In the genomic region with DNA sequence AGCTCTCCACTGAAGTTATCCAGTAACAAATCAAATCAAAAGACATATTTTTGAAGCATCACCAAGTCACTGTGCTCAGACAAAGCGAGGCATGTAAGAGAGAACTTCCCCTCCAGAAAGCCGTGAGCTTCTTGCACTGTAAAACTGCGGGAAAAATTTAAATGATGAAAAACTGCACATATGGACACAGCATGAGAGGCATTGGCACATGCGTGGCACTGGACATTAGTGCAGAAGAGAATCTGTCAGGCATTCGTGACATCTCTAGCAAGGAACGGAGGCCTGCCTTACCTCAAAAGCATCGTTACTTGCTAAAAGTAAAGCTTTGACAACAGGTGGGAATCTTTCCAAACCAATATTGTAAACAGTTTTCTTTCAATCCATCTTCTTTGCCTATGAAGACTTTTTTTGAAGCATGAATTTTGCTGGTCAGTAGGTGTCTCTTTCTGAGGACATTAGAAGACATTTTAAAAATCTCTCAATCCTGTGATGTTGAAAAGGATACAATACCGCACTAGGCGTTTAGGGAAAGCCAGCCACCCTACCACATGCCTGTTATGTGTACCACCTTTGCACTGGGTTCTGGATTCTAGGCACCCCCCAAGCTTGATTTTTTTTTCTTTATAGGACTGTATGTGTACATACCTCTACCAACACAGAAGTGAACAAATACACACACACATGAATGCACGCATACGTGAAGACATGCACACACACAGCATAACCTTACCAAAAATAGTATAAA, we compare ENCODE assay signal across 23 mouse cellular contexts.
DNase-seq lines count a peak whose midpoint lies in the region; ATAC-seq and TF ChIP-seq lines count a peak whose summit lies in the region.
"Had no signal": no experiment of that assay in that cellular context is flagged by ENCODE, and none has a peak within 500 bp of the region (broad histone marks: within the 10 kb centered on the region; RNA-seq: fewer than 3 reads in every experiment).

No protein-coding gene starts in this region.

- TF ChIP-seq CTCF in gastrocnemius, adult 2 months (IDR thresholded peaks at IDR 0.05): no peak

- DNase-seq in cerebellum, postnatal 25 days: peak; percentile 9 to 33
- DNase-seq in cerebellum, adult 18-20 months: no peak
- peak; percentile 80 for DNase-seq in midbrain, embryonic 11.5 days (ENCODE audit: low spot score, missing footprints)
- DNase-seq in midbrain, embryonic 10.5 days (ENCODE audit: low spot score): no peak
- DNase-seq in frontal cortex, postnatal 10 days (ENCODE audit: low spot score in 2 of 2): no peak
- no peak for DNase-seq in gastrocnemius, adult 2 months
- DNase-seq: adrenal gland, postnatal 25 days; cerebellum, adult 2 months; gastrocnemius, postnatal 25 days; heart, adult 2 months; heart, postnatal 4 days; retina, postnatal 1 day; thymus, adult 2 months had no signal

- H3K4me2 ChIP-seq in midbrain, embryonic 11.5 days: no peak overlapping the region
- H3K4me2 ChIP-seq in embryonic facial prominence, embryonic 12.5 days (replicated peaks): no peak overlapping the region
- H3K4me2 ChIP-seq in limb, embryonic 13.5 days (replicated peaks): peak overlapping the region; percentile 10; the same call in 1 of the 2 replicates
- H3K4me2 ChIP-seq: liver, embryonic 11.5 days had no signal

- no peaks in the 10 kb centered on the region for H3K9me3 ChIP-seq in midbrain, embryonic 11.5 days (ENCODE audit: control insufficient read depth, low read length)
- no peaks in the 10 kb centered on the region for H3K9me3 ChIP-seq in midbrain, embryonic 10.5 days (replicated peaks)
- no peaks in the 10 kb centered on the region for H3K9me3 ChIP-seq in embryonic facial prominence, embryonic 12.5 days
- no peaks in the 10 kb centered on the region for H3K9me3 ChIP-seq in limb, embryonic 13.5 days
- H3K9me3 ChIP-seq: G1E; heart, embryonic 15.5 days; kidney, embryonic 15.5 days had no signal

- intact Hi-C loops in gastrocnemius, adult 2 months (cut with DNase I): no loop called here

- 0 out of 2 replicates have a peak, but pooled peaks cover 2% of the 10 kb centered on the region for H3K4me1 ChIP-seq in midbrain, embryonic 11.5 days (ENCODE audit: control insufficient read depth, insufficient read depth, low read length)
- peaks cover 18% of the 10 kb centered on the region for H3K4me1 ChIP-seq in midbrain, embryonic 10.5 days
- H3K4me1 ChIP-seq in embryonic facial prominence, embryonic 12.5 days: peaks cover 7% of the 10 kb centered on the region; the same call in 1 of the 2 replicates
- H3K4me1 ChIP-seq in limb, embryonic 13.5 days: peaks cover 39% of the 10 kb centered on the region
- H3K4me1 ChIP-seq: kidney, embryonic 15.5 days had no signal

- no peak overlapping the region for H3K4me3 ChIP-seq in midbrain, embryonic 11.5 days (ENCODE audit: low read depth, low read length)
- no peak overlapping the region for H3K4me3 ChIP-seq in midbrain, embryonic 10.5 days
- H3K4me3 ChIP-seq in embryonic facial prominence, embryonic 12.5 days: no peak overlapping the region
- H3K4me3 ChIP-seq in limb, embryonic 13.5 days: no peak overlapping the region
- no peak overlapping the region for H3K4me3 ChIP-seq in gastrocnemius, adult 2 months
- H3K4me3 ChIP-seq: heart, adult 2 months; kidney, embryonic 15.5 days had no signal

- H3K27ac ChIP-seq in midbrain, embryonic 11.5 days (ENCODE audit: low read depth, low read length): no peak overlapping the region
- no peak overlapping the region for H3K27ac ChIP-seq in midbrain, embryonic 10.5 days (replicated peaks)
- peak overlapping the region; percentile 60; the same call in 1 of the 2 replicates for H3K27ac ChIP-seq in embryonic facial prominence, embryonic 12.5 days
- peak overlapping the region; percentile 79 for H3K27ac ChIP-seq in limb, embryonic 13.5 days
- H3K27ac ChIP-seq in gastrocnemius, adult 2 months: no peak overlapping the region
- H3K27ac ChIP-seq: heart, adult 2 months; heart, embryonic 15.5 days; kidney, embryonic 15.5 days had no signal

- no peak for ATAC-seq in midbrain, embryonic 11.5 days (ENCODE audit: low FRiP score)
- ATAC-seq in embryonic facial prominence, embryonic 12.5 days (ENCODE audit: insufficient number of reproducible peaks, insufficient read depth, low FRiP score, low TSS enrichment): no peak
- ATAC-seq in limb, embryonic 13.5 days (ENCODE audit: low FRiP score, low read depth): peak; percentile 52; the same call in 1 of the 2 replicates
- ATAC-seq: forebrain, postnatal 0 days; hindbrain, embryonic 16.5 days; intestine, postnatal 0 days; lung, postnatal 0 days had no signal

- 83% methylated on average over 11 of the region's 11 CpGs for WGBS in midbrain, embryonic 11.5 days
- WGBS in midbrain, embryonic 10.5 days: 83% methylated on average over 11 of the region's 11 CpGs
- 45% methylated on average over 11 of the region's 11 CpGs for WGBS in embryonic facial prominence, embryonic 12.5 days
- WGBS in limb, embryonic 13.5 days: 38% methylated on average over 11 of the region's 11 CpGs

- H3K9ac ChIP-seq in midbrain, embryonic 11.5 days (ENCODE audit: low read length): no peak overlapping the region
- H3K9ac ChIP-seq in embryonic facial prominence, embryonic 12.5 days: no peak overlapping the region
- H3K9ac ChIP-seq in limb, embryonic 13.5 days: no peak overlapping the region
- H3K9ac ChIP-seq: forebrain, postnatal 0 days; heart, embryonic 15.5 days; kidney, embryonic 15.5 days had no signal

- no peaks in the 10 kb centered on the region for H3K27me3 ChIP-seq in midbrain, embryonic 11.5 days (ENCODE audit: control insufficient read depth, insufficient read depth, low read length)
- no peaks in the 10 kb centered on the region for H3K27me3 ChIP-seq in midbrain, embryonic 10.5 days (ENCODE audit: low read depth, poor library complexity, severe bottlenecking)
- H3K27me3 ChIP-seq in embryonic facial prominence, embryonic 12.5 days: no peaks in the 10 kb centered on the region
- no peaks in the 10 kb centered on the region for H3K27me3 ChIP-seq in limb, embryonic 13.5 days
- H3K27me3 ChIP-seq: heart, embryonic 15.5 days; kidney, embryonic 15.5 days had no signal

- no peaks in the 10 kb centered on the region for H3K36me3 ChIP-seq in midbrain, embryonic 11.5 days (ENCODE audit: control insufficient read depth, insufficient read depth, low read length)
- no peaks in the 10 kb centered on the region for H3K36me3 ChIP-seq in midbrain, embryonic 10.5 days
- H3K36me3 ChIP-seq in embryonic facial prominence, embryonic 12.5 days: no peaks in the 10 kb centered on the region
- no peaks in the 10 kb centered on the region for H3K36me3 ChIP-seq in limb, embryonic 13.5 days
- H3K36me3 ChIP-seq: G1E; heart, embryonic 15.5 days; kidney, embryonic 15.5 days had no signal

Comparison
In these comparisons a context has a peak if more than half of its experiments do, and no peak if none do; other contexts are left out.
1. DNase-seq: peak in cerebellum, postnatal 25 days (2 of 2) and midbrain, embryonic 11.5 days (single experiment); none in cerebellum, adult 18-20 months (0 of 2), midbrain, embryonic 10.5 days (single experiment), frontal cortex, postnatal 10 days (0 of 2) and gastrocnemius, adult 2 months (single experiment).
2. H3K27ac ChIP-seq: peak in embryonic facial prominence, embryonic 12.5 days (single experiment) and limb, embryonic 13.5 days (single experiment); none in midbrain, embryonic 11.5 days (single experiment), midbrain, embryonic 10.5 days (single experiment) and gastrocnemius, adult 2 months (single experiment).